Mouse (Mus musculus): ENCODE measurements around the gene Nhsl2.

Nhsl2 gene

DNA sequence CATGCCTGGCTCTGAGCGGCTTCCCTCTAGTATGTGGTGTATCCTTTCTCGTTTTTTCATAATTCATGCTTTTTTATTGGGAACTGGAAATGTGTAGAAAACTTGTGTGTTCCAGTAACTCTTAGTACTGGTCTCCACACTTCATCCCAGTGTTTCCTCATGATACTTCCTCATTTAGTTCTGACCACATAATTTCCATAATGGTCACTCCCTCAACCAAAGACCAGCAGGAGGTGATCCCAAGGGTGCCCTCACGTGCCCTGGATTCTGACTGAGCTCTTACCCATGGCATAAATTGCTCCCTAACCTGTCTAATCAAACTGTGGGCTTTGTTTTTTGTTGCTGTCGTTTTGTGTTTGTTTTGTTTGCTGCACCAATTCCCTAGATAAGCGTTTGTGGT, 58.1 kb downstream of the Nhsl2 start:
- no peak for DNase-seq

DNA sequence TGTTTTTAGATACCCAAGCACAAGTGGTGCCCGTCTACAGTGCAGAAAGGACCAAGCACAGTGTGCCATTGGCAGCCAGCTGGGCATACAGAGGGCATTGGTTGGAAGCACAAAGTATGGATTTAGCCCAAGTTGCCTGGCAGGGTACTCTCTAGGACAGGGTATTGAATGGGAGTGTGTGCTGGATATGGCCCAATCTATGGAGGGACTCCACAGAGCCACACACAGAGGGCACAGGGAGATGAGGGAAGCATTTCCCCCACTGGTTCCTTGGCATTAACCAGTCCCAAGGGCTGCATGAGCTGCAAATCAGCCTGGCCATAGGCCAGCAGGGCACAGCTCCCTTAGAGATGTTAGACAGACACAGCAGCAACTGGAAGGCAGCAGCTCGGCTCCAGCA, 79.9 kb downstream of the Nhsl2 start:
- DNase-seq: no peak

DNA sequence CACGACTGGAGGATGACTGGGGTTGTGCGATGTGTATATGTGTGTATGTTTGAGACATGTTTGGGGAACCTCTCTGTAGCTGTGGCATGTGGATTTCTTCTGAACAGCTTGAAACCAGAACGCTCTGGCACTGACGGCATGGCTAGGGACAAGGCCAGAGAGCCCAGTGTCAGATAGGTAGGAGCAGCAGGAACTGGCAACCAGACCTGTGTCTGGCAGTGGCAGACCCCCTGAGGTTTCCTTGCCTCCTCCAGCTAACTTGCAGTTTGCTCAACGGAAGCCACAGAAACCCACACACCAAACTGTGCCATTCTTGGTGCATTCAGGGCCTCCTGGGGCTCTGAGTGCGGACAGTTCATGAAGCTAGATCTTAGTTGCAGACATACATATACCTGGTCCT, 81.1 kb downstream of the Nhsl2 start:
- no peak for DNase-seq

DNA sequence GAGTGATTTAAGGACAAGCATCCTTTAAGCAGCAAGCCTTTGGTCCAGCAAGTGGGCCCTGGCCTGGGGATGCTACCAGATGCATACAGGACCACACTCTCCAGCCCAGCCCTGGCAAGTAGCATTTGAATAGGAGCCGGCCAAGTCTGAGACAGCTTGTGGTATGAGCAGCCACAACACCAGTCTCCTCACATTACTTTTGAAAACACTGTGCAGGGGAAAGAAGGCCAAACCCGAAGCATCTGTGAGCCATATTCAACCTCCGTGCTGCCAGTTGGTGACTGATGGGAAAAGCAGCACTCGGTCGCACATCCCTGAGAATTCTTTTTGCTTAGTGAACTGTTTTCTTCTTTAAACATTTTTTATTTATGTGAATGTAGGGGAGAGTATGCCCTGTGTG, 81.8 kb downstream of the Nhsl2 start:
- no peak for DNase-seq

DNA sequence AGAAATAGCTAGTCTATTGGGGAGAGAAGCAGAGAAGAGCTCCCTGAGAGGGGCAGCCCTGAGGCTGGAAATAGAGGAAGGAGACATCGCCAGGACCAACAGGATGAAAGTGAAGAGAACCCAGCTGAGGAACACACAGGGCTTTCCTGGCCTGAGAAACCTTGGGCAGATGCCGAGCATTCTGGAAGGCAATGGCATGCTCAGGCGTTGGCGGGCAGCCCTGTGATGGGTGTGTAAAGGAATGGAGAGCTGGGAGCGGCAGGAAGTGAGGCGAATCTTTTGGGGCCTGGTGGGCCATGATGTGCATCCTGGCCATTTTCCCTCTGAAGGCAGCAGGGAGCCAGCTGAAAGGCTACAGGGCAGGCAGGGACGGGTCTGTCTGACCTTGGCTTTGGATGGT, 83.1 kb downstream of the Nhsl2 start:
- DNase-seq: no peak

DNA sequence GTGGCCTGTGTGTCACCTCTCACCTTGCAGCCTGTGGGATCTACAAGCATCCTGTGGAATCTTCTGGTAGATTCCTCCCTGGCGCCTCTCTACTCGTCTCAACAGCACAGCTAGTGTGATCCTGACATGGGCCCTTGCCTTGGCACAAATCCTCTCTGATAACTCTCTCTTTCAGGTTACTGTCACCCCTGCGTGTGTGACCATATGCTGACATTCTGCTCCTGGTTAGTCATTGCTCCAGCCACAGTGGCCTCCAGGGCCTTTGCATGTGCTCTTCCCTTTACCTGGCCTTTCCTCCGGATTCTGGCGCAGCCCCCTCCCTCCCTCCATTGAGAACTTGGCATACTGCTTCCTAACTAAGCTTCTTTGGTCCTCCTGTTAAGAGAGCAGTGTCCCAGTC, 84.2 kb downstream of the Nhsl2 start:
- DNase-seq: no peak

DNA sequence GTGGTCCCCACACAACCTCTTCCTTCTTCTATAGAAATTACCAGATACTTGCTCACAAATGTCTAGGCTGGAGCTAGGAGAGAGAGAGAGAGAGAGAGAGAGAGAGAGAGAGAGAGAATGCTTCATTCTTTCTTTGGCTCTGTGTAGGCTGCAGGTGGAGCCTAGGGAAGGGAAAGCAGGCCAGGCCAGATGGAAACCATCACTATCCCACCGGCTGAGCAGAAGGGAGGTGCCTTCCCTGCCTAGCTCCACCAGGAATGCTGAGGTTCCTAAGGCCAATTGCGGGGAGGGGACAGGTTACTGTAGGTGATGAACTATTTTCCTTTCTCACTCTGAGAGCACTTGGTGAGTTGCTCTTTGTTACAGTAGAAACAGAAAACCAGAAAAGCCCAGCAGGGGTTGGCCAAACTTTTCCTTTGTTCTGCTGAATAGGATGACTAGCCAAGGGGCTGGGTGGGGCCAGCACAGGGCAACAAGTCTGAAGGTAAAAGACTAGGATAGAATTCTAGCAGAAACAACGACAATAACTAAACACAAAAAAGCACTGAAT, 86.2 kb downstream of the Nhsl2 start:
- no peak for DNase-seq

DNA sequence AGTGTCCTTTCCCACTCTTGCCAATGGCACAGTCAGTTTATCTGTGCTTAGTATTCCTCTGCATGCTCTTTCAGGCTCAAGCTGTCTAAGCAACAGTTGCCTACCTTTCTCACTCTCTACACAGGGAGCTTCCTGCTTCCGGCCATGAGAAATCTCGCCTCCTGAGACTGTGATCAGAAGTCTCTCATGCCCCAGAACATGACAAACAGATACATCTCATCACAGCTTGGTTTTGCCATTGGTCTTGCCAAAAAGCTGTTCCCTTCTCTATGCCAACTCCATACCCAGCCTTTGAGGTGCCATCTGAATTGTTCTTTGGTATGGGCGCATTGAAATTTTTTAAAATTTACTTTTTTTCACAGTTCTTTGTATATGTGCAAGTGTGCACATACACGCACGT, 90.3 kb downstream of the Nhsl2 start:
- DNase-seq: no peak

DNA sequence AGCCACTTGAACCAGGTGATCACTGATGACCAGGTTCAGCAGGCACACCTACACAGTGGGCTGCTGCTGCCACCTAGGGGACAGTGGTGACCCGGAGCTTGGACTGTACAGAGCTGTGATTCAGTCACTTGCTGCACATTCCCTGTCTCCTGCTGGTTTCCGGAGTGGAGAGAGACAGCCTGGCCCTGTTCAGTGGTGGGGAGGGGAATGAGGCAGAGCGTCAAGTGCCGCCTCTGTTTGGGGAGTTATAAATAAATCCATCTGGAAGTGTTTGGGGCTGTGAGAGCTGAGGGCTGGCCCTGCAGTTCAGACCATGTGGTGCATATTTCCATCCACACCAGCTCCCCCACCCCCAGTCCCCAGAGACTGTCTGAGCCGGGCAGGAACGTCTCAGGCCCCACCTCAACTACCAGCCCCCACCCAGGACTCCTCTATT, 93.3 kb downstream of the Nhsl2 start:
- DNase-seq: peak; percentile 71

DNA sequence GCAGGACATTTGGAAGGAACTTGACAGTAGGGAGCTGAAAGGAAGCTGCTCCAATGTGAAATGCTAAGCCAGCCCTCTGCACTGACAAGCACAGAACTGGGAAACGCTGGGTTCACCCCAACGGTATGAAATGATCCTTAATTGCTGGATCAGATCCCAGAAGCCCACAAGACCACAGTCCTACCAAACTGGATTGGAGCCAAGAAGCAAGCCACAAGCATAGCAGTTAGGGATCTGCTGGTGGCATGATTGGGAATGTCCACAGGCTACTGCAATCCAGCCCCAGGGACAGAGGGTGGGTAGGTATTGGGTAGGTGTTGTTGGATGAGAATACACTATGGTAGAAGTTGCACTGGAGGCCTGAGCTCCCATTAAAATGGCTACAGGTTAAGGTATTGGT, 94.6 kb downstream of the Nhsl2 start:
- no peak for DNase-seq

DNA sequence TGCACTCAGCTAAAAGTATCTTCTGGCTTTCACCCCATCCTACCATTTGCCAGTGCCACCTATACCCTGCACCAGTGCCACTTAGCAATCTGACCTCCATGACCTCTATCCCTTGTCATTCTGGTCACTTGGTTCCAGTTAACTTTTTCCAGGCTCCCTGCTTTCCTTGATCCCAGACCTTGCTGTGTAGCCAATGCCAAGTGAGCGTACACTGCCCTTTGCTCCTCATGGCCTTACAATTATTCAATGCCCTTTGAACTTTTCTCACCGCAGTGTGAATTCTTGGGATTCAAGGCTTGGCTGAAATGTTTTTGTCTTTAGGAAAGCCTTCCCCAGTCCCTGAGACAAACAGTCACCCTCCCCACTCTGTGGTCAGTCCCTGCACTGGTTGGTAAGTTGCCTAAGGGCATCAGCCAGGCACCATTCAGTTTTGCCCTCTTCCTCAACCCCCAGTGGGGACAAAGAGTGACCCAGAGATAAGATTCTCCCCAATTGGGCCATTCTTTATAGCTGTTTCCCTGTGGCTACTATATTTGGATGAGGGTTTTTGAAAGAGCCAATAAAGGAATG, 95.7 kb downstream of the Nhsl2 start:
- no peak for DNase-seq

DNA sequence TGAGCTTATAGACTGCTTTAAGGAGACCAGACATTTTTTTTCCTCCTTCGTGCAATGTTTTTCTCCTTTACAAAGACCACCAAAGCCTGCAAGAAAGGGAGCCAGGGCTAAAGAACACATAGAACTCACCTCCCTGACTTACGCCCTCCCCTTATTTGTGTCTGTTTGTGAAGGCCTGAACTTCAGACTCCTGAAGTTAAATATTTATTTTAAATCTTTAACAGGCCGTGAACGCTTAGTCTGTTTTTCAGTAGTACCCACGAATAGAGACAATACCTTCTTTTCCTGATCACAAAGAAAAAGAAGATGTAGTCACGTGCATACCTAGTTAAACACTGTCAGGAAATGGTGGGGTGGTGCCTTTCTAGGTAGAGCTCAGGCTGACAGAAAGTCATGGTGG, 103.3 kb downstream of the Nhsl2 start:
- DNase-seq: no peak

DNA sequence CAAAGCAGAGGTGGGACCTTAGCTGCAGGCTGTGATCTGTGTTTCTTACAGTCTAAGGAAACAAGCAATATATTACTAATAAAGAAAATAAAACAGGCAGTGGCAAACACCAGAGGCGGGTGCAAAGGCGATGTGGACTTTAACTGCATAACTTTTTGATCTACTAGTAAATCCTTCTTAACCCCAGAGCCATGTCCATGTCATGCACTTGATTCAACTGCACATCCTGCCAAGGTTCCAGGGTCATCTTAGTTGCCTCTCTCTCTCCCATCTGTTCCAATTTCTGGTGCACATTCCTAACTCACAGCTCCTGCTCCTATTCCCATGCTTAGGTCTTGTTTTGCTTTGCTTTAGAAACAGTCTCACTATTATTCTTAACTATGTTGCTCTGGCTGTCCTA, 104.1 kb downstream of the Nhsl2 start:
- DNase-seq: no peak

DNA sequence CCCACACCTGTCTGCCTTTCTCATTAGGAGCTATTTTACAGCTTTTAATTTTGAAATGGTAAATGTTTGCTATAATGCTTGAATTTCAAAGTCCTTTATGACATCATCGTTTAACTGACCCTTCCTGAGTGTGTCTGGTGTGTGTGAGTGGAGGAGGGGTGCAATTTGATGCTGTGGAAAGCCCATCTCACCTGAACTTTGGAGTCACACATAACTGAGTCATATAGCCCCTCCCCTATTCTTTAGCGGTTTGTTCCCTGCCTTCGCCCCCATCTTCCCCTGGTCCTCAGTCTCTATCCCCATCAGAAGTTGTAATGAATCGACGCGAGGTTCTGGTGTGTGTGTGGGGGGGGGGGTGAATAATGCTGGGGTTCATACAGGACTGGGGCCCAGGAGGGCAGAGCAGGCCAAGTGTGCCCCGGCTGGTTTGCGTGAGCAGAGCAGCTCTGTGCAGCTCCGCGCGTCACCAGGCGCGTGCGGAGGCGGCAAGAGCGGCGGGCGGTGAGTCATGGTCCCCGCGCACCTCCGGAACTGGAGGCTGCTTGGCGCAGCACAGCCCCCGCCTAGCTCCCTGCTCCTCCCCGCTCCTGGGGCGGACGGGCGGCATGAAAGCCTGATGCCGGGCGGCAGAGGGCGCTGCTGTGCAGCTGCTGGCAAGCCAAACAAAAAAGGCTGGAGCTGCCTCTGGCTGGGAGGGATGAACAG, 104.8 kb downstream of the Nhsl2 start:
- peak; percentile 81 for DNase-seq

DNA sequence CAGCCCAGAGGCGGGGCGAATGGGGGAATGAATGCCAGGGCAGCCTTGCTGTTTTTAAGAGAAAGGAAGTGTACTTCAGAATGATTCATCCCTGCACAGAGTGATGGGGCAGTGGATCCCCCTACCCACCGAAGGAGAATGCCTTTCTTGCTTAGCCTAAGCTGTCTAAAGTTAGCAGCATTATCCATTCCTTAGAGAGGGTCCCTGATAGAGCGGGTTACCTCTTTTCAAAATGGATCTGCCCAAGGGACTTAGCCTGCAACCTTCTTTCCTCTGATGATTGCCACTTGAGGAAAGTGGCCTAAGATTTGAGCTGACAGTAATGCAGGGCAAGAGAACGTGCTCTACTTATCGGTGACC, 105.3 kb downstream of the Nhsl2 start:
- no peak for DNase-seq

DNA sequence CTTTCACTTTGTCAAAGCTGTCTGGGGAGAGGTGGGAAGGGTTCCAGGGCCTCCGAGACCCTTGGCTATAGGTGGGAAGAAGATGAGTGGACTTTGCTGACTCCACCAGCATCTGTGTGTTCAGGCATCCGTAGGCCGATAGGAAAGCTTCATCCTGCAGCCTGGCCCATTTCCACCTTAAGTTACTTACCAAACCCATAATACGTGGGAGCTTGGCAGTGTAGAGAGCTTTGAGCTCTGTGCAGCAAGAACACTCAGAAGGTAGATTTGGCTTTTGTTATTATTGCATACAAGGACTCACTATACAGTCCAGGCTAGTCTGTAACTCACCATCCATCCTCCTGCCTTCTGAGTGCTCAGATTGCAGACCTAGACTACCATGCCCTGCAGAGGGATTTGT, 112.7 kb downstream of the Nhsl2 start:
- no peak for DNase-seq

DNA sequence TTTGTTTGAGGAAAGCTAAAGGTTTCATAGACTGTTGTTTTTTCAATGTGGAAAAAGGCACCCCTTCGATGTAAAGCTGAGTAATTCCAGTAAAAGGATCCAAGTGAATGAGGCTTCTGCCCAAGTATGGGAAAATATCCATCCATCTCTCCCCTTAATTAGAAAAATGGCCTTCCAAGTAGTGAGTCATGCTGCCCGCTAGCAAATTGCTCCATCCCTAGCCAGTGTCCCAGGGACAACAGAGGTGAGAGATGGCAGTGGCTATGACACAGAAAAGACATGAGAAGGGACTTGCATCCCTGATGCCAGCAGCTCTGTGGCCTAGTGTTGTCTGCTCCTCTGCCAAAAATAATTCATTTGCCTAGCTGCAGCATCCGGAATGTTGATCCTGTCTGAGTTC, 114.5 kb downstream of the Nhsl2 start:
- no peak for DNase-seq

DNA sequence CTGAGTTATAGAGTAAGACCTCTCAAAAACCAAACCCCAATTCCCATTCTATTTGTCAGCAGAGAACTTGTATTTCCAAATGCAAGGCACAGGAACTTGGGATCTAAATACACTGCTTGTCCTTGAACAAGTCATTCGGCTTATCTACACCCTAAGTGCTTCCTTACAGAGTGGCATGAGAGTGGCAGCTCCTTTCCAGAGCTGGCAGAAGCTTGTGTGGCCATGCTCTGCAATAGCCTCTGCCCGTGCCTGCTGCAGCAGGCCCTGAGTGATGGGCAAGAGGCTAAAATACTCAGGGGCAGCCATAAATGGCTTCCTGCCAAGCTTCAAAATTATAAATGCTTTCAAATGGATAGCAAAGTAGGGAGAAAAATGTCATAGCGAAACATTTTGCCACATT, 123.8 kb downstream of the Nhsl2 start:
- no peak for DNase-seq

DNA sequence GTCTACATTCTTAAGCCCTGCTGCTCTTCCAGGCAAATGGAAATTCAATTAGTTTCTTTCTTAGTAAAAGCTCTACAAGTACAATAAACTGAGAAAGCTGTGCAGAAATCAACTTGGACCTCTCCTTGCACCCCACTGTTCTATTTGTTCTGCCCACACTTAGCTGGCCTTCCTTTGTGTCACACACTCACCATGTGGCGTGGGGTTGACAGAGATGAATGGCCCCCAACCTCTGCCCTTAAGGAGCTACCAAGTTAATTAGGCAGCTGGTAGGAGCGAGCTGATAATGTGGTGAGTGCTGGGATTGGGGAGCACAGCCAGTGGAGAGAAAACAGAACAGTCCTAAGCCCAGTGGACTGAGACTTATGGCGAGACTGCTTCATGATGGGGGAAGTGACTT, 127.7 kb downstream of the Nhsl2 start:
- no peak for DNase-seq

DNA sequence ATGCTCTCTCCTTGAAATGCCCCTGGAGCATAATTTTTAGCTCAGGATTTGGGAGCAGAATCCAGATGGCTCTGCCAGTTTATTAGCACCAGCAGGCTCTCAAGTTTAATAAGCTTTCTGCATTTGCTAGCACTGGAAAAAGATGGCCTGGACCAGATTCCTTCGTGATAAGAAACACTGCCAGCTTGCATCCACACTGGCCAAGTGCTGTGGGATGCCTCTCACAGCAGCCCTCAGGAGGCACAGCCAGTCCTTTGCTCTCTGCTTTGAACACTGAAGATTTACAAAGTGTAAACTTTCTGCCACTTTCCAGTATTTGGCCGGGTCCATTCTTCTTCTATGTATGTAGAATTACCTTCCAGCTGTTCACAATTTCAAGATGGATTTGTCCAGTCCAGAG, 129.7 kb downstream of the Nhsl2 start:
- DNase-seq: no peak

DNA sequence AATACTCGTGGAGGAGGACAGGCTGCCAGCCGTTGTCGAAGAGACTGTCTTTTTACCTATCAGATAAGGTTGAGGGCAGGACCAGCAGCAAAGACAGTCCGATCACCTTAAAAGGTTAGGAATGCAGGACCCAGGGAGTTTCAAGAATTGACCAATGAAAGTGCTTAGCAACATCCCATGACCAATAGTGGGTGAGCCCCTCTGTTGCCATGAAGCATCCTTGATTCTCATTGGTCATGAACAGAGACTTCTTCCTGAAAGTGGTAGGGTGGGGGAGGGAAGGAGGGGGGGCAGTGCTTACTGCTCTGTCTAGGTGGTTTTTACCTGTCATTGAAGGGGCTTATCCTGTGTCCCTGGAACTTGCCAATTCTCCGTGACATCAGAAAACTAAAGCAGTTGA, 130.1 kb downstream of the Nhsl2 start:
- no peak for DNase-seq

DNA sequence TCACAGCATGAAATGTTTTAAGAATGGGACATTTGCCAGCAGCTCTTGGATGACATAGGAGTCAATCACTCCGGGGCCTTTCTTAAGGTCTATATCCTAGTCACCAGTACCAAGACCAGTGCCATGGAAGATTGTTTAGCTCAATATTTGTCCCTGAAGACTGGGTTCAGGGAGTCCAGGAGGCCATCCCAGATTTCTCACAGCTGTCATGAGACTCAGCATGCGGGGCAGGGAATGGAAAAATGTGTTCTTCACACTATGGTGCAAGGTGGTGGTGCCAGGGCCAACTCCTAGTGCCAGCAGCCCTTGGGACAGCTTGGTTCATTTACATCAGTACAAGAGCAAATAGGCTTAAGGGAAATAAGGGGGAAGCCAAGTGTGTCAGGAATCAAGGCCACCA, 131.4 kb downstream of the Nhsl2 start:
- no peak for DNase-seq

DNA sequence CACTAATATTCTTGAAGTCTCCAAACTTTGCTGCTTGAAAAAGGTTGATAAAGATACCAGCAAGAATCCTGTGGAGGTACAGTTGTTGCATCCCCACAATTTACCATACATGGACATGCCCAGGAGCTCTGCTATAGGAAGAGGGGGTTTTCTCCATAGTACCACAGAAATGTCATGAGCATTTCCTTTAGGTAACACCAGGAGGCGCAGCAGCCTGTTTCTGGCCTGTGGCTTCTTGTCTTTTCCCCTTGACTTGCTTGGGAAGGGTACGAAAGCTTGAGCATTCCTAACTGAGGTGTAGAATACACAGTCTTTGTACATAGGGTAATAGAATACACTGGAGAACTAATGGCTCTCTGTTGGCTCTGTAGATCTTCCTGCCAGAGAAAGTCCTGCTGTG, 132.3 kb downstream of the Nhsl2 start:
- no peak for DNase-seq

DNA sequence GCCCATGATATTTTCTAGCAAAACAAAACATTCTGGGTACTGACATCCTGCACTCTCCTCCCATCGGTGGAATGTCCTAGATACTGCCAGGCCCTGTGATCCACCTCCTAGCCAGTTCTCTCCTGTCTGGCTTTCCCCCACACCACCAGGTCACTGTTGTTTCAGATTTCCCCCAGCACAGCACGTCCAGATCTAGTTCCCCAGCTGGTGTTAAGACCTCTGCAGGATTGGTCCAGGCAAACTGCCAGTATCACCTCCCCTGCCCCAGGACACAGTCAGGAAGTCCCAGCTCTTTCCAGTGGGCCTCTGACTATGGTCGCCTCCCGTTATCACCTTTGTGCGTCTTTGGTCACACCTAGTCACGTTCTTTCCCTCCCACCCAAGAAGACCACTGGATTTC, 134.5 kb downstream of the Nhsl2 start:
- no peak for DNase-seq
